Mouse (Mus musculus) monocyte, adult 2 months (primary cell): ENCODE measurements around the gene Hoxa1.

Experiments used
- DNase-seq, 2 experiments: peaks; one replicate each; pipeline ENCODE4 v3.0.0; 2022; ENCODE audit warnings: low spot score in 2 of 2, low read depth in 1 of 2

Hoxa1 gene

DNA sequence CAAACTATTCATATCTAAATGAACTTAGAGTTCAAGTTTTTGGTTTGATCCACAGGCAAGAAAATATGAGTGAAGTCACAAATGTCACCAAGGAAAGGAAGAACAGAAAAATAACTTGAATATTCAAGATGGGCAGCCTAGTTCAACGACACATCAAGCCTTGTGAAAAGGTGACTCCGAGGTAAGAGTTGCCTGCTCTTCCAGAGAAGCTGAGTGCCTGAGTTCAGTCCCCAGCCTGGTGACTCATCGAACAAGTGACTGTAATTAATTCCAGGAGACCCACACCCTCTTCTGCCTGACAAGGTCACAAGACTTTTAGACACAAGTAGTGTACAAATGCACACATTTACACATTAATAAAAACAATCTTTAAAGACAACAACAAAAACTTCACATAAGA lies 51.4 kb downstream of the Hoxa1 start:
- DNase-seq = no peak

DNA sequence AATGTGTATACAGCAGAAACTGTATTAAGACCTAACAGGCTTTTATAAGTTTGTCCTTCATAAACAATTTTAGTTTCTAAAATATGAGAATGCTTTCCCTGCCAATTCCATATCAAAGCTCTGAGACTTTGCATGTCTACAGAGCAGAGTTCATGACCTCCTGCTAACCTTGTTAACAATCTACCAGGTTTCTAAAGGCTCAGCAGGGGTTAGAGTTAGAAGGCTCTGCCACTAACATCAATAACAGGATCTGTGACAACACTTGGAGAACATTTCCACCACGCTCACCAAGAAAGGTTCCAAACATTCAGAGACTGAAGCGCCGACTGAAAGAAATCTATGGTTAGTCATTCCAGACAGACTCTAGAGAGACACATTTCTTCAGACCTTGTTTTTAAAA lies 51.9 kb downstream of the Hoxa1 start:
- no peak for DNase-seq
